Mouse (Mus musculus) limb, embryonic 15.5 days (tissue): ENCODE data around the gene Sp100. TPM values are rescaled to one million over a fixed set of nuclear protein-coding genes. Genes with fewer than 3 reads are reported as not detected.
A peak's percentile ranks its signal among the peaks of the same experiment; 100 is the strongest.

Experiments
- ATAC-seq: fragments of 200-750 bp; cut with Nextera tagmentation; 2 replicates; pipeline ENCODE4 v1.8.0; 2017; ENCODE audit warnings: low read depth, moderate TSS enrichment; ENCODE audit not compliant: insufficient number of reproducible peaks, low FRiP score, low TSS enrichment
- H3K27ac ChIP-seq: fragments of 300-500 bp; sonication (generic); 2 replicates; pipeline ENCODE4 v1.5.1; 2015; ENCODE audit warnings: moderate library complexity, mild to moderate bottlenecking, inconsistent platforms
- H3K27me3 ChIP-seq: fragments of 300-500 bp; sonication (generic); 2 replicates; pipeline ENCODE4 v1.6.1; 2015; ENCODE audit warnings: inconsistent platforms
- H3K36me3 ChIP-seq: fragments of 300-500 bp; sonication (generic); 2 replicates; pipeline ENCODE4 v1.6.1; 2015; ENCODE audit warnings: inconsistent platforms
- H3K4me1 ChIP-seq: fragments of 300-500 bp; sonication (generic); 2 replicates; pipeline ENCODE4 v1.6.1; 2015; ENCODE audit warnings: inconsistent platforms
- H3K4me2 ChIP-seq: fragments of 300-500 bp; sonication (generic); 2 replicates; pipeline ENCODE4 v1.6.1; 2015; ENCODE audit warnings: mild to moderate bottlenecking, inconsistent platforms
- H3K4me3 ChIP-seq: fragments of 300-500 bp; sonication (generic); 2 replicates; pipeline ENCODE4 v1.5.1; 2015; ENCODE audit warnings: mild to moderate bottlenecking, inconsistent platforms
- H3K9ac ChIP-seq: fragments of 300-500 bp; sonication (generic); 2 replicates; pipeline ENCODE4 v1.6.1; 2015; ENCODE audit warnings: inconsistent platforms
- H3K9me3 ChIP-seq: fragments of 300-500 bp; sonication (generic); 2 replicates; pipeline ENCODE4 v1.6.1; 2016; ENCODE audit warnings: inconsistent platforms
- WGBS: fragments of 180-500 bp; shearing (Covaris S2); methylation state at CpG from one replicate; pipeline ENCODE4 v1.1.7; 2015; 5-methylcytosine and 5-hydroxymethylcytosine counted together
- polyA plus RNA-seq: library from polyadenylated mRNA; unstranded; fragments of >200 nt; fragmentation: Nextera tagmentation; extraction: Ambion mirVana; gene quantifications from 2 replicates; pipeline ENCODE4 v1.2.1, GENCODE M21; 2015

Sp100 gene
- polyA plus RNA-seq, 1 experiment from 2014 or later: 2.2 TPM

GRCm38 (mm10) chr1:85736355-85737184, 86.8 kb downstream of the Sp100 start:
- Histone ChIP-seq H3K9ac (0 out of 2 replicates have a peak overlapping the region, but pooled peaks have one; percentile 20), H3K36me3 (no peaks in the 10 kb centered on the region), H3K27ac (no peak overlapping the region), H3K4me1 (peaks cover 7% of the 10 kb centered on the region; the same call in 1 of the 2 replicates), H3K27me3 (no peaks in the 10 kb centered on the region), H3K4me2 (peak overlapping the region; percentile 48), H3K9me3 (no peaks in the 10 kb centered on the region), H3K4me3 (peak overlapping the region; percentile 30)
- no peak for ATAC-seq
- WGBS: 31% methylated on average over 18 of the region's 18 CpGs

- no peaks in the 10 kb centered on the region for H3K36me3 ChIP-seq
- no peak overlapping the region for H3K4me2 ChIP-seq
- H3K4me3 ChIP-seq: no peak overlapping the region
- no peaks in the 10 kb centered on the region for H3K9me3 ChIP-seq
- 91% methylated on average over 4 of the region's 4 CpGs for WGBS
- peaks cover 10% of the 10 kb centered on the region; the same call in 1 of the 2 replicates for H3K4me1 ChIP-seq
- H3K27me3 ChIP-seq: no peaks in the 10 kb centered on the region
- no peak overlapping the region for H3K9ac ChIP-seq
- no peak overlapping the region for H3K27ac ChIP-seq
- ATAC-seq: no peak
Observed at GRCm38 (mm10) chr1:85739000-85739399, 89.2 kb downstream of the Sp100 start.

- Histone ChIP-seq H3K4me1 (peaks cover 10% of the 10 kb centered on the region; the same call in 1 of the 2 replicates), H3K9ac (no peak overlapping the region), H3K9me3 (no peaks in the 10 kb centered on the region), H3K36me3 (no peaks in the 10 kb centered on the region), H3K4me3 (no peak overlapping the region), H3K4me2 (no peak overlapping the region), H3K27ac (no peak overlapping the region), H3K27me3 (no peaks in the 10 kb centered on the region)
- ATAC-seq: no peak
Observed at GRCm38 (mm10) chr1:85739819-85740218, 90.0 kb downstream of the Sp100 start.

GRCm38 (mm10) chr1:85740923-85741322, 91.1 kb downstream of the Sp100 start:
- no peaks in the 10 kb centered on the region for H3K36me3 ChIP-seq
- 0 out of 2 replicates have a peak, but pooled peaks cover 7% of the 10 kb centered on the region for H3K4me1 ChIP-seq
- no peak overlapping the region for H3K9ac ChIP-seq
- H3K9me3 ChIP-seq: no peaks in the 10 kb centered on the region
- WGBS: 77% methylated on average over 6 of the region's 6 CpGs
- H3K27me3 ChIP-seq: no peaks in the 10 kb centered on the region
- H3K27ac ChIP-seq: no peak overlapping the region
- H3K4me2 ChIP-seq: no peak overlapping the region
- ATAC-seq: no peak
- no peak overlapping the region for H3K4me3 ChIP-seq

- Histone ChIP-seq H3K4me3 (no peak overlapping the region), H3K4me1 (0 out of 2 replicates have a peak, but pooled peaks cover 3% of the 10 kb centered on the region), H3K9ac (no peak overlapping the region), H3K27ac (no peak overlapping the region), H3K9me3 (no peaks in the 10 kb centered on the region), H3K27me3 (no peaks in the 10 kb centered on the region), H3K4me2 (no peak overlapping the region), H3K36me3 (no peaks in the 10 kb centered on the region)
- 76% methylated on average over 5 of the region's 5 CpGs for WGBS
- no peak for ATAC-seq
Observed at GRCm38 (mm10) chr1:85742333-85742732, 92.5 kb downstream of the Sp100 start.

- no peak overlapping the region for H3K27ac ChIP-seq
- ATAC-seq: no peak
- H3K9ac ChIP-seq: no peak overlapping the region
Observed at GRCm38 (mm10) chr1:85742916-85743505, 93.2 kb downstream of the Sp100 start.

GRCm38 (mm10) chr1:85744539-85744938, 94.8 kb downstream of the Sp100 start:
- Histone ChIP-seq H3K9me3 (no peaks in the 10 kb centered on the region), H3K36me3 (no peaks in the 10 kb centered on the region), H3K9ac (no peak overlapping the region), H3K4me2 (no peak overlapping the region), H3K4me1 (0 out of 2 replicates have a peak, but pooled peaks cover 3% of the 10 kb centered on the region), H3K27me3 (no peaks in the 10 kb centered on the region), H3K27ac (no peak overlapping the region), H3K4me3 (no peak overlapping the region)
- 84% methylated on average over 3 of the region's 3 CpGs for WGBS
- no peak for ATAC-seq

More at GRCm38 (mm10) chr1:85742916-85743505, 93.2 kb downstream of the Sp100 start:
- 11% methylated on average over 2 of the region's 2 CpGs for WGBS
- Histone ChIP-seq H3K4me3 (no peak overlapping the region), H3K27me3 (no peaks in the 10 kb centered on the region), H3K4me2 (no peak overlapping the region), H3K36me3 (no peaks in the 10 kb centered on the region), H3K4me1 (0 out of 2 replicates have a peak, but pooled peaks cover 3% of the 10 kb centered on the region), H3K9me3 (no peaks in the 10 kb centered on the region)

- H3K36me3 ChIP-seq: no peaks in the 10 kb centered on the region
- H3K27ac ChIP-seq: no peak overlapping the region
- H3K27me3 ChIP-seq: no peaks in the 10 kb centered on the region
- peaks cover 7% of the 10 kb centered on the region; the same call in 1 of the 2 replicates for H3K4me1 ChIP-seq
- H3K4me3 ChIP-seq: no peak overlapping the region
- H3K9ac ChIP-seq: no peak overlapping the region
- H3K4me2 ChIP-seq: no peak overlapping the region
- no peak for ATAC-seq
- no peaks in the 10 kb centered on the region for H3K9me3 ChIP-seq
- 87% methylated on average over 5 of the region's 5 CpGs for WGBS
Observed at GRCm38 (mm10) chr1:85746511-85746910, 96.7 kb downstream of the Sp100 start.

- 80% methylated on average over 2 of the region's 2 CpGs for WGBS
- Histone ChIP-seq H3K4me1 (peaks cover 9% of the 10 kb centered on the region; the same call in 1 of the 2 replicates), H3K4me2 (no peak overlapping the region), H3K4me3 (no peak overlapping the region), H3K36me3 (no peaks in the 10 kb centered on the region), H3K9ac (no peak overlapping the region), H3K9me3 (no peaks in the 10 kb centered on the region), H3K27ac (no peak overlapping the region), H3K27me3 (no peaks in the 10 kb centered on the region)
- no peak for ATAC-seq
Observed at GRCm38 (mm10) chr1:85749829-85750228, 100.0 kb downstream of the Sp100 start.

GRCm38 (mm10) chr1:85750650-85751049, 100.9 kb downstream of the Sp100 start:
- Histone ChIP-seq H3K4me3 (no peak overlapping the region), H3K9ac (no peak overlapping the region), H3K27me3 (no peaks in the 10 kb centered on the region), H3K4me2 (no peak overlapping the region), H3K4me1 (peaks cover 9% of the 10 kb centered on the region; the same call in 1 of the 2 replicates), H3K27ac (no peak overlapping the region), H3K9me3 (no peaks in the 10 kb centered on the region), H3K36me3 (no peaks in the 10 kb centered on the region)
- 82% methylated on average over 4 of the region's 4 CpGs for WGBS
- no peak for ATAC-seq

- peak overlapping the region; percentile 63 for H3K27ac ChIP-seq
- peaks cover 9% of the 10 kb centered on the region; the same call in 1 of the 2 replicates for H3K4me1 ChIP-seq
- H3K4me3 ChIP-seq: no peak overlapping the region
- H3K4me2 ChIP-seq: no peak overlapping the region
- H3K36me3 ChIP-seq: no peaks in the 10 kb centered on the region
- H3K9me3 ChIP-seq: no peaks in the 10 kb centered on the region
- no peaks in the 10 kb centered on the region for H3K27me3 ChIP-seq
- ATAC-seq: no peak
- WGBS: 48% methylated on average over 6 of the region's 6 CpGs
- H3K9ac ChIP-seq: no peak overlapping the region
Observed at GRCm38 (mm10) chr1:85751494-85751893, 101.7 kb downstream of the Sp100 start.
